Mouse (Mus musculus) heart, postnatal 10 days (tissue): ENCODE data around the gene Fcrla. TPM values are rescaled to one million over a fixed set of nuclear protein-coding genes. Genes with fewer than 3 reads are reported as not detected.

Source experiments
- DNase-seq, 2 experiments: peaks; one replicate each; pipeline ENCODE4 v3.0.0; 2021
- intact Hi-C: fragments of 180-260 bp; cut with DNase I; formaldehyde crosslinking; loops from one replicate; pipeline ENCODE4 v1.15.1; 2025
- total RNA-seq, 2 experiments: library from RNA; stranded (reverse); gene quantifications; 2 replicates each; pipeline ENCODE4 v1.2.3; 2021

Fcrla gene
- total RNA-seq, 2 experiments from 2014 or later: 0.57 to 1.6 TPM

DNA sequence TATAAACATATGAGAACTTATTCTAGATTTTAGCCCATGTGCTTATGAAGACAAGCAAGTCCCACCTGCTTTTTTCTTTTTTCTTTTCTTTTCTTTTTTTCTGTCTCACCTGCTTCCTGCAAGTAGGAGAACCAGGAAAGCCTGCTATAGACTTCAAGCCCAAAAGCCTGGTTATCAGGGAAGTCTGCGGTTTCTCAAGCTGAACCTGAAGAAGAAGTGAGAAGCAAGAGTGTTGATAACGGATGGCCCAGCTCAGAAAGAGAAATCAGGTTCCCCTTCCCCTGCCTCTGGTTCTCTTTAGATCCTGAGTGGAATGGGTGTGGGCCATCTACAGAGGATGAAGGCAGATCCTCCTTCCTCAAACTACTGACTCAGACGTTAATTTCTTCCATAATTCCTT is 4.7 kb upstream of the Fcrla start:
- DNase-seq: no peak
- intact Hi-C loops: no loop called here

DNA sequence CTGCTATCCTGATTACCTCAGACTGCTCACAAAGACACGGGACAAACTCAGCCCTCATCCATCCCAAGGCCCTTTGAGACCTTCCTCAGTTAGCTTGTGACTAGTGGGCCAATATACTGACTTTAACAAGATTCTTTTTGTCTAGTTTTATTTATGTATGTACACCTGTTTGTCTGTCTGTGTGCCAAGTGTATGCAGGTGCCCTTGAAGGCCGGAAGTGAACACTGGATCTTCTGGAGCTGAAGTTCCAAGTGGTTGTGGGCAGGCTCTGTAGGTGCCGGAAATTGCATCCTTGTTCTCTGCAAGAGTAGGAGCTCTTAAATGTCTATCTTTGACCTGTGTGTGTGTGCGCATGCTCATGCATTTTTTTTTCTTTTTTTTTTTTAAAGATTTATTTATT is 1.9 kb upstream of the Fcrla start:
- intact Hi-C loops: no loop called here
- no peak for DNase-seq

- intact Hi-C loops: no loop called here
- DNase-seq: no peak
Measured at GRCm38 (mm10) chr1:170928467-170928866, 1.1 kb upstream of the Fcrla start.

DNA sequence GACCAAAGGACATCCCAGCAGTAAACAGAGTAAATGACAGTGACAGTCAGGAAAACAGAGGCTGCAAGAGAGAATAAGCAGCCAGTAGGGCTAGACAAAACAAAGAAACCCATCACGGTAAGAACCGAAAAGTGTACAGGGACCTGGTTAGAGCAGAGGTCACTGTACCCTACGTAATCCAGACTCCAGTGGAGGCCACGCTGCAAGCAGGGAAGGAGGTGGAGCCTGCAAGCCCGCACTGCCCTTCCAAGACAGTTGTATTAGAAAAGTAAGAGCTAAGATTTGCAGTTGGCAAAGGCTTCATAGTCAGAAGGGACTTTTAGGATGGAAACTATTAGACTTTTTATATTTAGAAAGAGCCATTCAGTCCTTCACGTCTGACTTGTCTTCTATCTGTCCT is 442 bp downstream of the Fcrla start:
- intact Hi-C loops: no loop called here
- no peak for DNase-seq

- intact Hi-C loops: no loop called here
- DNase-seq: no peak
Measured at GRCm38 (mm10) chr1:170924485-170924884, 2.9 kb downstream of the Fcrla start.

GRCm38 (mm10) chr1:170919308-170919707 is 8.1 kb downstream of the Fcrla start:
- intact Hi-C loops: no loop called here

GRCm38 (mm10) chr1:170915657-170916056 is 11.7 kb downstream of the Fcrla start:
- intact Hi-C loops: no loop called here
- no peak for DNase-seq

More at GRCm38 (mm10) chr1:170919308-170919707, 8.1 kb downstream of the Fcrla start:
- no peak for DNase-seq

- intact Hi-C loops: no loop called here
Measured at GRCm38 (mm10) chr1:170912891-170913615, 14.3 kb downstream of the Fcrla start, which contains the start of gene Fcrlb. Gene Fcrlb (minus strand): TSS chr1:170912941.

GRCm38 (mm10) chr1:170911907-170912660 is 15.3 kb downstream of the Fcrla start:
- no peak for DNase-seq
- intact Hi-C loops: no loop called here

More at GRCm38 (mm10) chr1:170912891-170913615, 14.3 kb downstream of the Fcrla start, which contains the start of gene Fcrlb:
- DNase-seq: no peak

DNA sequence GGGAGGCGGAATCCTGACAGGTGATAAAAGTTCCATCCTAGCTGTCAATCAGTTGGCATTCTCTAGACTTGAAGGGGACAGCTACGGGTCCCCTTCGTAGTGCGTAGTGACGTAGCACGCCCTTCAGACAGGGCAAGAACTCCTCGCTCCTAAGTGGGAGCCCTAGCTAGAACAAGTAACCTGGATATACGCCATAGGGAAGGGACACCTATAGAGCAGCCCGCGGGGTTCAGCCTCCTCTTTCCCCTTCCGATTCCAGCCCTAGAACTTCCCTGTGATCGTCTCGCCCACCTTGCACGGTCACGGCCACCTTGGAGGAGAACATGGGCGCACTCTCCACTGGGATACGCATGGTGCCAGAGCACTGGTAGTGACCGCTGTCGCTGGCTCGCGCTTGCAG is 19.0 kb downstream of the Fcrla start:
- DNase-seq: no peak
- intact Hi-C loops: no loop called here

GRCm38 (mm10) chr1:170907456-170908191 is 19.8 kb downstream of the Fcrla start:
- intact Hi-C loops: no loop called here
- peak in 1 of 2 experiments; percentile 24 for DNase-seq

- DNase-seq: no peak
- intact Hi-C loops: no loop called here
Measured at GRCm38 (mm10) chr1:170907111-170907455, 20.3 kb downstream of the Fcrla start.

DNA sequence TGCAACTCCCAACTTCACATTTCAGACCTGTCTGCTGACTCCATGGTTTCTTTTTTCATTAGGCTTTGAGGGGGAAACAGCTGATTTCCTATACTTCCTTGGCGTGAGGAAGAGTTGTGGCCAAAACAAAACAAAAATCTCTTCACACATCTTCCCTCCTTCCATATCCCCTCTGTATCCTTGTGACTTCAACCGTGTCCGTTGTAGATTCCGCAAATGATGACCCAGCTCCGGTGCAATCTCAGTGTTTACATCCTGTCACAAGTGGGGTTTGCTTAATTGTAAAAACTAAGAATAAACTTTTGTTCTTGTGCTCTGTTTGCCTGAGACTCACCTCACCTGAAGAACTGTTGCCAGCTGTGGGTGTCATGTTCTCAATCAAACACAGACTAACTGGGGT is 23.9 kb downstream of the Fcrla start:
- intact Hi-C loops: no loop called here
- DNase-seq: no peak

- intact Hi-C loops: loop anchor here (1.0 kb wide), 2 partner anchors 91 to 95 kb away; no protein-coding TSS in a partner anchor
Measured at GRCm38 (mm10) chr1:170901536-170902238, 25.7 kb downstream of the Fcrla start.

GRCm38 (mm10) chr1:170900799-170901467 is 26.4 kb downstream of the Fcrla start:
- DNase-seq: peak; percentile 60 to 81
- intact Hi-C loops: loop anchor here (1.0 kb wide), 2 partner anchors 91 to 95 kb away; no protein-coding TSS in a partner anchor

More at GRCm38 (mm10) chr1:170901536-170902238, 25.7 kb downstream of the Fcrla start:
- peak; percentile 87 to 93 for DNase-seq

DNA sequence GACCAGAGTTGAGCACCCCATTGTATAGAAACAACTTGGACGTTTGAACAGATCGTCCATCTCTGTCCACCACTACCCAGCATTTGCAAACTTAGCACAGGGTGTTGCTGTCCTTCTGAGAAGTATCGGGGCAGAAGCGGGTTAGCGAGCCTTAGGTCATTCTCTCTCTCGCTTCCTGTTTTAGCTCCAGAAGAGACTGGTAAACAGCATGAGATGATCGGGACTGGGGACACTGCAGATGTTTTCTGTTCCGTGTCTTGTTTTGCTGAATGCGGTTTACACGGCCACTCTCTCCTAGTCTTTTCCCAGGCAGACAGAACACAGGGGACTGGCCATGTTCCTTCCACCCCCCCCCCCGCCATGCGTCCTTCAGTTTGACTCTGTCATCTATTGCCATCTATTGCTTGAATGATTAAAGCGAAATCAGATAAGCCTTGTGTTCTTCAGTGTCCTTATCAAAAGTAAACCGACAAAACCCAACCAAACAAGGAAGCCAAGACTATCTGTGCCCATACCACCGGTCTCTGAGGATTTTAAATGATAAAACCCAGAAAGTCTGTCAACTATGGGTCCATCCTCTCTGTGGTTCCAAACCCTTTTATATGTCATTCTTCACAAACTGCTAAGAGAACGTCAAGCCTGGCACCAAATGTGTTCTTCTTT is 28.8 kb downstream of the Fcrla start:
- DNase-seq: peak in 1 of 2 experiments; percentile 8
- intact Hi-C loops: no loop called here

- intact Hi-C loops: no loop called here
- DNase-seq: no peak
Measured at GRCm38 (mm10) chr1:170896651-170897281, 30.6 kb downstream of the Fcrla start.

GRCm38 (mm10) chr1:170894603-170895602 is 32.5 kb downstream of the Fcrla start:
- intact Hi-C loops: no loop called here
- DNase-seq: peak in 1 of 2 experiments; percentile 47
